Mouse (Mus musculus): ENCODE data around the gene Hist1h2bh. TPM values are rescaled to one million over a fixed set of nuclear protein-coding genes. Genes with fewer than 3 reads are reported as not detected.

Hist1h2bh gene
- total RNA-seq, 2 experiments from 2014 or later, result 20.3 to 172 TPM

Other genes starting within 250 kb of the Hist1h2bh start
Only the 30 nearest of the 34 such genes appear.
- gene Zfp322a, start 174.2 kb downstream of the Hist1h2bh start, total RNA-seq (2014; fragmentation: Nextera tagmentation), result 21.8 and 34.5 TPM in 2 replicates
- gene Zfp322a, start 174.2 kb downstream of the Hist1h2bh start, total RNA-seq (2017), result 43.7 and 71.1 TPM in 2 replicates
- gene Abt1, start 119.5 kb downstream of the Hist1h2bh start, total RNA-seq (2014; fragmentation: Nextera tagmentation), result 2.9 and 5.7 TPM in 2 replicates
- gene Abt1, start 119.5 kb downstream of the Hist1h2bh start, total RNA-seq (2017), result 11.0 and 13.7 TPM in 2 replicates
- gene Btn1a1, start 77.5 kb downstream of the Hist1h2bh start, total RNA-seq (2014; fragmentation: Nextera tagmentation), result not detected in 2 replicates
- gene Btn1a1, start 77.5 kb downstream of the Hist1h2bh start, total RNA-seq (2017), result not detected in 2 replicates
- not detected in 2 replicates for gene Btn2a2, start 54.5 kb downstream of the Hist1h2bh start, total RNA-seq (2014; fragmentation: Nextera tagmentation)
- not detected in 2 replicates for gene Btn2a2, start 54.5 kb downstream of the Hist1h2bh start, total RNA-seq (2017)
- gene Hist1h4h, start 12.3 kb downstream of the Hist1h2bh start, total RNA-seq (2014; fragmentation: Nextera tagmentation), result 19.7 and 101 TPM in 2 replicates
- 1,184 and 1,507 TPM in 2 replicates for gene Hist1h4h, start 12.3 kb downstream of the Hist1h2bh start, total RNA-seq (2017)
- 23.5 TPM in 1 of 2 replicates, not detected in the other for gene Hist1h2af, start 9.5 kb downstream of the Hist1h2bh start, total RNA-seq (2014; fragmentation: Nextera tagmentation)
- gene Hist1h2af, start 9.5 kb downstream of the Hist1h2bh start, total RNA-seq (2017), result 2,010 and 2,453 TPM in 2 replicates
- gene Hist1h3g, start 8.0 kb downstream of the Hist1h2bh start, total RNA-seq (2014; fragmentation: Nextera tagmentation), result 60.4 and 108 TPM in 2 replicates
- gene Hist1h3g, start 8.0 kb downstream of the Hist1h2bh start, total RNA-seq (2017), result 191 and 281 TPM in 2 replicates
- gene Hist1h3f, start 660 bp upstream of the Hist1h2bh start, total RNA-seq (2014; fragmentation: Nextera tagmentation), result 4.9 and 8.2 TPM in 2 replicates
- gene Hist1h3f, start 660 bp upstream of the Hist1h2bh start, total RNA-seq (2017), result 77.5 and 127 TPM in 2 replicates
- gene Hist1h4f, start 8.3 kb upstream of the Hist1h2bh start, total RNA-seq (2014; fragmentation: Nextera tagmentation), result 37.6 and 86.3 TPM in 2 replicates
- 2,370 and 2,590 TPM in 2 replicates for gene Hist1h4f, start 8.3 kb upstream of the Hist1h2bh start, total RNA-seq (2017)
- 13.1 and 13.2 TPM in 2 replicates for gene Hist1h1d, start 9.9 kb upstream of the Hist1h2bh start, total RNA-seq (2014; fragmentation: Nextera tagmentation)
- gene Hist1h1d, start 9.9 kb upstream of the Hist1h2bh start, total RNA-seq (2017), result 109 and 113 TPM in 2 replicates
- 27.2 and 37.9 TPM in 2 replicates for gene Hist1h3e, start 19.0 kb upstream of the Hist1h2bh start, total RNA-seq (2014; fragmentation: Nextera tagmentation)
- gene Hist1h3e, start 19.0 kb upstream of the Hist1h2bh start, total RNA-seq (2017), result 218 and 293 TPM in 2 replicates
- 5.5 and 7.4 TPM in 2 replicates for gene Hist1h2ae, start 27.8 kb upstream of the Hist1h2bh start, total RNA-seq (2014; fragmentation: Nextera tagmentation)
- 405 and 464 TPM in 2 replicates for gene Hist1h2ae, start 27.8 kb upstream of the Hist1h2bh start, total RNA-seq (2017)
- 160 and 268 TPM in 2 replicates for gene Hist1h2bg, start 28.0 kb upstream of the Hist1h2bh start, total RNA-seq (2014; fragmentation: Nextera tagmentation)
- gene Hist1h2bg, start 28.0 kb upstream of the Hist1h2bh start, total RNA-seq (2017), result 1,365 and 1,429 TPM in 2 replicates
- 148 and 188 TPM in 2 replicates for gene Hist1h2bf, start 30.8 kb upstream of the Hist1h2bh start, total RNA-seq (2014; fragmentation: Nextera tagmentation)
- gene Hist1h2bf, start 30.8 kb upstream of the Hist1h2bh start, total RNA-seq (2017), result 453 and 461 TPM in 2 replicates
- not detected in 2 replicates for gene Hist1h2ad, start 31.0 kb upstream of the Hist1h2bh start, total RNA-seq (2014; fragmentation: Nextera tagmentation)
- 685 and 1,721 TPM in 2 replicates for gene Hist1h2ad, start 31.0 kb upstream of the Hist1h2bh start, total RNA-seq (2017)
- 52.8 and 62.0 TPM in 2 replicates for gene Hist1h3d, start 32.4 kb upstream of the Hist1h2bh start, total RNA-seq (2014; fragmentation: Nextera tagmentation)
- gene Hist1h3d, start 32.4 kb upstream of the Hist1h2bh start, total RNA-seq (2017), result 83.5 and 136 TPM in 2 replicates
- gene Hist1h4d, start 38.2 kb upstream of the Hist1h2bh start, total RNA-seq (2014; fragmentation: Nextera tagmentation), result 116 and 278 TPM in 2 replicates
- gene Hist1h4d, start 38.2 kb upstream of the Hist1h2bh start, total RNA-seq (2017), result 929 and 1,118 TPM in 2 replicates
- gene Hist1h2be, start 77.7 kb upstream of the Hist1h2bh start, total RNA-seq (2014; fragmentation: Nextera tagmentation), result 16.4 and 17.5 TPM in 2 replicates
- 82.4 and 146 TPM in 2 replicates for gene Hist1h2be, start 77.7 kb upstream of the Hist1h2bh start, total RNA-seq (2017)
- 111 and 199 TPM in 2 replicates for gene Hist1h1e, start 79.2 kb upstream of the Hist1h2bh start, total RNA-seq (2014; fragmentation: Nextera tagmentation)
- gene Hist1h1e, start 79.2 kb upstream of the Hist1h2bh start, total RNA-seq (2017), result 255 and 282 TPM in 2 replicates
- 2.4 and 4.1 TPM in 2 replicates for gene Hist1h2ac, start 140.6 kb upstream of the Hist1h2bh start, total RNA-seq (2014; fragmentation: Nextera tagmentation)
- gene Hist1h2ac, start 140.6 kb upstream of the Hist1h2bh start, total RNA-seq (2017), result 173 TPM in 2 replicates
- gene Hist1h2bc, start 140.8 kb upstream of the Hist1h2bh start, total RNA-seq (2014; fragmentation: Nextera tagmentation), result 57.7 and 70.7 TPM in 2 replicates
- 274 and 374 TPM in 2 replicates for gene Hist1h2bc, start 140.8 kb upstream of the Hist1h2bh start, total RNA-seq (2017)
- gene Hist1h1t, start 152.4 kb upstream of the Hist1h2bh start, total RNA-seq (2014; fragmentation: Nextera tagmentation), result not detected in 2 replicates
- gene Hist1h1t, start 152.4 kb upstream of the Hist1h2bh start, total RNA-seq (2017), result 1.0 TPM in 1 of 2 replicates, not detected in the other
- 14.3 and 82.6 TPM in 2 replicates for gene Hist1h4c, start 155.1 kb upstream of the Hist1h2bh start, total RNA-seq (2014; fragmentation: Nextera tagmentation)
- 308 and 366 TPM in 2 replicates for gene Hist1h4c, start 155.1 kb upstream of the Hist1h2bh start, total RNA-seq (2017)
- gene Hfe, start 167.5 kb upstream of the Hist1h2bh start, total RNA-seq (2014; fragmentation: Nextera tagmentation), result 7.9 and 19.9 TPM in 2 replicates
- 7.6 and 9.7 TPM in 2 replicates for gene Hfe, start 167.5 kb upstream of the Hist1h2bh start, total RNA-seq (2017)
- 61.8 and 110 TPM in 2 replicates for gene Hist1h1c, start 195.4 kb upstream of the Hist1h2bh start, total RNA-seq (2014; fragmentation: Nextera tagmentation)
- 737 and 810 TPM in 2 replicates for gene Hist1h1c, start 195.4 kb upstream of the Hist1h2bh start, total RNA-seq (2017)
- gene Hist1h3c, start 202.2 kb upstream of the Hist1h2bh start, total RNA-seq (2014; fragmentation: Nextera tagmentation), result 24.5 and 38.0 TPM in 2 replicates
- gene Hist1h3c, start 202.2 kb upstream of the Hist1h2bh start, total RNA-seq (2017), result 507 and 886 TPM in 2 replicates
- gene Hist1h2bb, start 203.3 kb upstream of the Hist1h2bh start, total RNA-seq (2014; fragmentation: Nextera tagmentation), result 155 and 176 TPM in 2 replicates
- gene Hist1h2bb, start 203.3 kb upstream of the Hist1h2bh start, total RNA-seq (2017), result 3,446 and 3,529 TPM in 2 replicates
- gene Hist1h2ab, start 207.7 kb upstream of the Hist1h2bh start, total RNA-seq (2014; fragmentation: Nextera tagmentation), result 9.2 and 31.4 TPM in 2 replicates
- 1,996 and 2,074 TPM in 2 replicates for gene Hist1h2ab, start 207.7 kb upstream of the Hist1h2bh start, total RNA-seq (2017)
- 92.5 and 158 TPM in 2 replicates for gene Hist1h3b, start 208.9 kb upstream of the Hist1h2bh start, total RNA-seq (2014; fragmentation: Nextera tagmentation)
- gene Hist1h3b, start 208.9 kb upstream of the Hist1h2bh start, total RNA-seq (2017), result 628 and 657 TPM in 2 replicates
- gene Hist1h4b, start 213.6 kb upstream of the Hist1h2bh start, total RNA-seq (2014; fragmentation: Nextera tagmentation), result 70.4 and 87.8 TPM in 2 replicates
- 487 and 745 TPM in 2 replicates for gene Hist1h4b, start 213.6 kb upstream of the Hist1h2bh start, total RNA-seq (2017)